Mouse (Mus musculus) WW6 (cell line): ENCODE measurements around the gene Pabpn1.
A peak's percentile ranks its signal among the peaks of the same experiment; 100 is the strongest.

Experiments used
- DNase-seq: peaks from one replicate; pipeline ENCODE4 v3.0.0-alpha.2; 2013; ENCODE audit warnings: low read depth, low spot score

The Pabpn1 gene

DNA sequence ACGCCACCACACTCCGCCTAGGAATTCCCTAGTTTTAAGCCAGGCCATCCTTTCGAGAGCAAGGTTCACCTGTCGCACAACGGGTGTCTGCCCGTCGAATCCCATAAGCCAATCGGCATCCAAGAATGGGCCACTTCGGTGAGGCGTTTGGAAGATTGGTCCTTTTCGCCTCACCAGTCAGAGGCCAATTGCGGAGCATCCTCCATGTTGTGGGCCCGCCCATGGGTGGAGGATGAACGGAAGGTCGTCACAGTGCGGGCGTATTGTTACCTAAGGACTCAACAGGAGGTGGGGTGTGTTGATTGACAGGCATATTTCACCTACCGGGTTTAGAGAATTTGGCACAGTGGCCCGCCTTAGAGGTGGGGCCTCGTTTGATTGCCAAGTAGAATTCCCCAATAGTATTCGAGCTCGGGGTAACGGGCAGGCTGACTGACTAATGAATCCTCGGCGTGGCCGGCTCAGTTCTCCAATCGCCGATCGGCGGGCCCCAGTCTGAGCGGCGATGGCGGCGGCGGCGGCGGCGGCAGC is 1.4 kb downstream of the Pabpn1 start:
- DNase-seq = peak; percentile 98

- no peak for DNase-seq
These were observed 2.2 kb downstream of the Pabpn1 start for GRCm38 (mm10) chr14:54894296-54895151.

DNA sequence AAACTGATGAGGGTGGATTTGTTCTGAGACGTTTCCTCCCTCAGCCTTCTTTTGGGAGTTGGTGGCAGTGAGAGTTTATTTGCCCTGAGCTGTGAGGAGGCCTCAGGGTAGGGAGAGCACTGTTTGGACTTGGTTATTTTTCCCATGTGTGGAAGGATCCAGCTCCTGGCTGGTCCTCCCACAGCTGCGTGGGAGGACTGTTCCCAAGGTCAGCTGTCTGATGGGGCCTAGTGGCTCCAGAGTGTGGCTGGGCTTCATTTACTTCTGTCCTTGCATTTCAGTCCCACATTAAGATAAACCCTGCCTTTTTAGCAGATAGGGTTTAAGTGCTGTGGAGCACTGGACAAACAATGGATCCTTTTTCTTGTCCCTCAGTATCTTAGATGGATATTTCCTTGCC is 5.1 kb downstream of the Pabpn1 start:
- no peak for DNase-seq

DNA sequence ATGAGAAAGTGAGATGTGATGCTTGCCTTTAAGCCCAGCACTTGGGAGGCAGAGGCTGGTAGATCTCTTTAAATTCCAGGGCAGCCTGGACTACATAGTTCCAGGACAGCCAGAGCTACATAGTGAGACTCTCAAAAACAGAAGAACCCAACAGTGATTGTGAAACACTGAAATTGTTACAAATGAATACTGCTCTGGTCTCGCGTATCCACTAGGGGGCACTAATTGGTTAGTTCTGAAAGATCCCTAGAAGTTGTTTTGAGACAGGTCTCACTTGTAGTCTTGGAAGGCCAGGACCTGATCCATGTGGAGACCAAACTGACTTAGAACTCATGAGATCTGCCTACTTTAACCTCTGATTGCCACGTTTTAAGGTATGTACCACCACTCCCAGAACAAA is 8.1 kb downstream of the Pabpn1 start:
- DNase-seq = no peak

DNA sequence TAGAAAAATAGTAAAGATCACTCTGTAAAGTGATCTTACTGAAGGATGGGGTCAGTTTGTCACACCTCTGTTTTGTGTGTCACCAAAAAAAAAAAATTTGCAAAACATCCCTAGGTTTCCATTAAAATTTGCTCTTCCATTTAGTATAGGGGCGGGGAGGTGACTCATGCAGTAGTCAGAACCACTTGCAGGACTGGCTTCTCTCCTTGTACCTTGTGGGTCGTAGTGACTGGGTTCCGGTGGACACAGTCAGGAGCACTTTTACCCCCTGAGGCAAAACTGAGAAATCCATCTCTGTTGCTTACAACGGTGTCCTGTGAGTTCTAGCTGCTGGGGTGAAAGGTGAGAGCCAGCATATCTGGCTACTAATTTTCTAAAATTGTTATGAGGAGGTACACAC is 11.3 kb downstream of the Pabpn1 start:
- no peak for DNase-seq

GRCm38 (mm10) chr14:54908682-54909081 is 16.4 kb downstream of the Pabpn1 start:
- DNase-seq = no peak

DNA sequence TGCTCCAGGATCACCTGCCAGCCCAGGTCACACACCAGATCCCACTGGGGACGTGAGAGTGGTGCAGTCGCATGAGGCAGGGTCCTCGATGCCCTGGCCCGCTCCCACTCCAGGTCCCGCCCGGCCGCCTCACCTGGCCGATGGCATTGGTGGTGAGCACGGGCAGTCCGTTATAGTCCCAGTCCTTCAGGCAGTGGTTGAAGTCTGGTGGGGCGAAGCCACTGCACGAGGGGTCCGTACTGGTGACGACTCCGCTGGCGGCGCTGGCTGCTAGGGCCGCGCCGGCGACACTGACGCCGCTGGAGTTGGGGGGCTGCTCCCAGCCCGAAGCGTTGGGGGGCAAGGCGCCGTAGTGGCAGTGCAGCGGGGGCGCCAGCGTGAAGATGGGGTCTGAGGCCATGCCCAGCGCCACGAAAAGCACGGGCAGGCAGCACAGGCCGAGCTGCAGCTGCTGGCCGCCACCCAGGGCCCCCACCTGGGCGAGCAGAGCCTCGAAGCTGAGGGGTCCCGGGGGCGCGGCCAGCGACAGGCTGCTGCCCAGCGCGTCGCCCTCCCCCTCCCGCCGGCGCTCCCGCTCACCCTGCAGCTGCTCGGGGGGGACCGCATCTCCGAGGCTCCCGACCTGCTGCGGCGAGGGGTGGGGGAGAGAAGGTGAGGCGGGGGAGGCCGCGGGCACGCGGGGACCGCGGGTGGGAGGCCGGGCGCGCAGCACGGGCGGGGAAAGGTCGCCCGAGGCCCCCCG is 20.0 kb downstream of the Pabpn1 start:
- DNase-seq = no peak

DNA sequence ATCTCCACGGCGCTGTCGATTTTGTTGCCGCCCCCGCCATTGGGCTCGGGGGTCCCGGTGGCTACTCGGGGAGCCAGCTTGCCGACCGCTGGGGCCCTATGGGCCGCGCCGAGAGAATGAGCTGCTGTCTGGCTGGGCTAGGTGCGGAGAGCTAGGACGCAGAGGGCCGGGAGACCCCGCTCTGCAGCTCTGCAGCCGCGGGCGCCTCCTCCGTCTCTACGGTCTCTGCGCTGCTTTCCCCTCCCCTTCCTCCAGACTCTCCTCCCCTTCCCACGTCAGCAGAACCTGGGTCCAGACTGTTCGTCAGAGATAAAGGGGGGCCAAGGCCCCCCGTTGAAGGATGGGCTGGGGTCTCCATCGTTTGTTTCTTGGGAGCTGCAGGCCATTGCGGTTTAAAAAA is 20.6 kb downstream of the Pabpn1 start, which contains the start of gene Slc22a17:
TSS of gene Slc22a17 (minus strand) at position 247 of the 400 bp plus-strand sequence.
- DNase-seq = no peak

GRCm38 (mm10) chr14:54913343-54913742 is 21.0 kb downstream of the Pabpn1 start:
- DNase-seq = no peak

GRCm38 (mm10) chr14:54920076-54920685 is 27.9 kb downstream of the Pabpn1 start:
- DNase-seq = no peak

DNA sequence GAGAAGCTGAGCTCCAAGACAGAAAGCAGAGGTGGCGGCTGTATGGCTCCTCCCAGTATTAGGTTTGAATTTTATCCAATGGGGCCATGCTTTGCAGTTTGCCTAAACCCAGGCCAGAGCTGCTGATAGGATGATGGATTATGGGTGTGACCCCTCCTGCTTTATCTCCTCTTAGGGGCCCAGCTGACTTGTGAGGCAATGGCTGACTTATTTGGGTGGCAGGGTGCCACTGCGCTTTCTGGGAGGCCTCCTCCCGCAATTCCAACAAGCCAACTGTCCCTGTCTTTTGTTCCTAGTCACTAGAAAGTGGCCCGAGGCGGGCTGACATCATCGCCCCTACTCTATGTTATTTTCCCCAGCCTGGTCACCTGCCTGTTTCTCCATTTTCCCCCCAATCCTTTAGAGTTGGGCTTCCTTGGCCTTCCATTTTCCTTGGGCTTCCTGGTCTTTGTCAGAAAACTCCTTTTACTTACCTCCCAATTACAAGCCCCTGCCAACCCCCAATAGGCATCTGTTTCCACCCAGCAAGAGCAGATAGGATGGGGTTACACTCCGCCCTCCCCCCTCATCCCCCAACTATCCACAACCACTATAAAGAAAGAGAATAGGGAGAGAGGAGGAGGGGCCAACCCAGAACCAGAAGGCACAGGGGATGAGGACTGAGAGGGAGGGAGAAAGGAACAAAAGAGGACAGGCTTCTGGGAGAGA is 32.5 kb downstream of the Pabpn1 start:
- DNase-seq = no peak

GRCm38 (mm10) chr14:54925349-54926342 is 33.3 kb downstream of the Pabpn1 start, which contains the start of gene Efs:
Efs (minus strand) TSS chr14:54926126.
- no peak for DNase-seq

DNA sequence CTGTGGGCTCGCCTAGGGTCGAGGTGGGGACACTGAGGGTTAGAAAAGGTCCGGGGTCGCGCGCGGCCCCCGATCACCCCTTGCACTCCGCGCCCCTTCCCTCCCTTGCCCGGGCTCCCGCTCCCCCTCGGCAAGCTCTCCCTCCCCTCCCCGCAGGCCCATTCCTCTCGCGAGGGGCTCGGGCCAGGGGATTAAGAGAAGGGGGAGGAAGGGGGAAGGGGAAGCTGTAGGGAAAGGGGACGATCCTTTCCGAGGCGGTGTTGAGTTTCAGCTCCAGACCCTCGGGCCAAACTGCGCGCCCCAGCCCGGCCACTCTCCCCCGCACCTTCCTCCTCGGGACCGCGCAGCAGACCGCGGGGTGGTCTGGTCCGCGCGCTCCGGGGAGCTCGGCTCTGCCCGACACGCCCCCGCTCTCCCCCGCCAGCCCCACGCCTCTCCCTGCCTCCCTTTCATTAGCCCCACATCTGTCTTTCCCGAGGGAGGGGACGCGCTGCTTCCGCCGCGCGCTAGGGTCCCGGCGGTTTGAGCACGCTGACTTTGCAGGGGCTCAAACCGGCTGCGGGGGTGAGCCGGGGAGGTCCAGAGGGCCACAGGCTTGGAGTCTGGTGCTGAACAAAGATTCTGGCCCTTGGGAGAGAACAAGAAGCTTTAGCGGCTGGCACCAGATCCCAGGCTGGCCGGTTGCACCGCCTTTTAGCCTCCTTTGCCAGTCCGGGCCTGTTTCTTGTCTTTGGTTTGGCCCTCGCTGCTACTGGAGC is 34.3 kb downstream of the Pabpn1 start:
- no peak for DNase-seq

- no peak for DNase-seq
These were observed 35.0 kb downstream of the Pabpn1 start for GRCm38 (mm10) chr14:54927296-54927695.

GRCm38 (mm10) chr14:54929801-54930200 is 37.5 kb downstream of the Pabpn1 start:
- no peak for DNase-seq

DNA sequence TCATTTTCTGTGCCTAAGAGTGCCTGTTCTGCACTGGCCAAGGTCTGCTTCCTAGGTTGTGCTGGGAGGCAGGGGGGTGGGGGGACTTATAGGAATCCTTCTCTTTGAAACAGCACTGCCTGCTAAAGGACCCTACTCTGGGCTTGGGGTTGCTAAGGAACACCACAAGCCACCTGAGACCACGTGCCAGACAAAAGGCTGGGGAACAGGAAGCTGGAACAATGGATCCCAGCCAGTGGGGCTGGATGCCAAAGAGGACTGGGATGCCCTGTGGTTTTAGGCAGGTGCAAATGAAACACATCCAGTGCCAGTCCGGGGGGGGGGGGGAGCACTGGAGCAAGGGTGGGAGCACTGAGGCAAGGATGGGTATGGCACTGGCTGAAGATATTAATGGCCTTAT is 38.1 kb downstream of the Pabpn1 start:
- DNase-seq = no peak

DNA sequence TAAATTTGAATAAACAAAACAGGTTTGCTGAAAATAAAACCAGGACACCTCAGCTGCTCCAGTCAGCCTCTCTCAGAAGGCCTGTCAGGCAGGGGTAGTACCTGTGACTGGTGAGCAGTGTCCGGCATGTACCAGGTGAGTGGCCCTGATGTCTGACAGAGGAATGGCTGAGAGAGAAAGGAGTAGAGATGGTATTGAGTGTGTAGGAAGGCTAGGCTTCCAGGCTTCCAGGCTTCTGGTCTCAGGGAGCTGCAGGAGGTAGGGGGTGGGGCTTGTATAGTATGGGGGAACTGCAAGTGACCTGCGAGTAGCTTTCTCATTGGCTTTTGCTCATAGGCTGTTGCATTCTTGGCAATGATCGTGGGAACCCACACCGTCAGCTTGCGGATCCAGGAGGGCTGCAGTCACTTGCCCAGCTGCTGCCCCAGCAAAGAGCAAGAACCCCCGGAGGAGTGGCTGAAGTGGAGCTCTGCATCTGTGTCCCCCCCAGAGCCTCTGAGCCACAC is 40.4 kb downstream of the Pabpn1 start, which contains the start of gene Il25:
TSS of gene Il25 (plus strand) at position 51 of the 506 bp plus-strand sequence.
- DNase-seq = no peak

GRCm38 (mm10) chr14:54935904-54936830 is 43.9 kb downstream of the Pabpn1 start, which contains the start of gene Cmtm5:
Cmtm5 (plus strand) TSS chr14:54936261.
- DNase-seq = no peak
